Comparison of ENCODE assay signal across 28 mouse cellular contexts in the genomic region with DNA sequence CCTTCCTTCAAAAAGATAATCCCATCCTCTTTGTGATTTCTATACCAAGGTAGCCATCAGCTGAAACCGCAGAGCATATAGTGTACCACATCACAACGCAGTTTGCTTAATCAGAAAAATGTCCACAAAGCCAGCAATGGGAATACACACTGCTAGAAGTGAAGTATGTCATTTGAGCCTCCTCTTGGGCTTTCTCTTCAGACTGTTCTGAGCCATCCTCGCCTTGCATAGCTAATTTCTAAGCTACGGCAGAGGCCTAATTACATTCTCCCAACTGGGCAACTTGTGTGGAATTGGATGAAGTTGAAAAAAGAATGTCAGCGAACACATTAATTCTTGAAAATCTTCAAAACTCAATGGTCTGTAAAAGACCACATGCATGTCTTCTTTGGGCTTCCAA.
"Had no signal": no experiment of that assay in that cellular context is flagged by ENCODE, and none has a peak within 500 bp of the region (broad histone marks: within the 10 kb centered on the region; RNA-seq: fewer than 3 reads in every experiment).

No protein-coding gene starts in this region.

- H3K4me2 ChIP-seq: embryonic facial prominence, embryonic 12.5 days; embryonic facial prominence, embryonic 13.5 days; embryonic facial prominence, embryonic 15.5 days; forebrain, embryonic 12.5 days; forebrain, embryonic 13.5 days; forebrain, embryonic 15.5 days had no signal

- H3K36me3 ChIP-seq: embryonic facial prominence, embryonic 12.5 days; embryonic facial prominence, embryonic 13.5 days; embryonic facial prominence, embryonic 15.5 days; forebrain, embryonic 10.5 days; forebrain, embryonic 12.5 days; forebrain, embryonic 15.5 days; heart, embryonic 10.5 days had no signal

- H3K9ac ChIP-seq: embryonic facial prominence, embryonic 12.5 days; embryonic facial prominence, embryonic 13.5 days; embryonic facial prominence, embryonic 15.5 days; forebrain, embryonic 12.5 days; forebrain, embryonic 13.5 days; forebrain, embryonic 15.5 days; forebrain, postnatal 0 days had no signal

- DNase-seq: cerebellum, adult 8-10 months; cerebellum, adult 9-10 months; cerebellum, adult 9-11 months; cerebellum, postnatal 10 days; cerebellum, postnatal 14 days; cerebellum, postnatal 25 days; cerebellum, postnatal 36 days; embryo, embryonic 11 days; forebrain, postnatal 0 days; gastrocnemius, adult 2 months; gastrocnemius, postnatal 10 days; gastrocnemius, postnatal 14 days; gastrocnemius, postnatal 25 days; gastrocnemius, postnatal 36 days; heart, adult 11 months; heart, adult 18-20 months; heart, adult 2 months had no signal

- H3K4me3 ChIP-seq: embryonic facial prominence, embryonic 12.5 days; embryonic facial prominence, embryonic 13.5 days; embryonic facial prominence, embryonic 15.5 days; erythroblast, embryonic 14.5 days; forebrain, embryonic 10.5 days; forebrain, embryonic 12.5 days; forebrain, embryonic 13.5 days; forebrain, embryonic 15.5 days; gastrocnemius, adult 2 months; heart, adult 2 months; heart, embryonic 10.5 days had no signal

- H3K4me1 ChIP-seq: embryonic facial prominence, embryonic 12.5 days; embryonic facial prominence, embryonic 13.5 days; embryonic facial prominence, embryonic 15.5 days; forebrain, embryonic 10.5 days; forebrain, embryonic 12.5 days; forebrain, embryonic 13.5 days; forebrain, embryonic 15.5 days; heart, embryonic 10.5 days had no signal

- ATAC-seq: forebrain, embryonic 13.5 days; forebrain, embryonic 14.5 days; forebrain, embryonic 15.5 days; forebrain, embryonic 16.5 days; forebrain, postnatal 0 days had no signal

- H3K27me3 ChIP-seq: embryonic facial prominence, embryonic 12.5 days; embryonic facial prominence, embryonic 13.5 days; embryonic facial prominence, embryonic 15.5 days; forebrain, embryonic 12.5 days; forebrain, embryonic 13.5 days; forebrain, embryonic 15.5 days had no signal

- H3K27ac ChIP-seq: embryonic facial prominence, embryonic 12.5 days; embryonic facial prominence, embryonic 13.5 days; embryonic facial prominence, embryonic 15.5 days; forebrain, embryonic 10.5 days; forebrain, embryonic 12.5 days; forebrain, embryonic 13.5 days; forebrain, embryonic 15.5 days; gastrocnemius, adult 2 months; heart, adult 2 months; heart, embryonic 10.5 days had no signal

- H3K9me3 ChIP-seq: embryonic facial prominence, embryonic 12.5 days; embryonic facial prominence, embryonic 13.5 days; embryonic facial prominence, embryonic 15.5 days; forebrain, embryonic 10.5 days; forebrain, embryonic 12.5 days; forebrain, embryonic 13.5 days; forebrain, embryonic 15.5 days; heart, embryonic 10.5 days had no signal
